Mouse (Mus musculus) cerebellum, adult (tissue): Measurements from ENCODE around the gene Ube2e3.
A peak's percentile ranks its signal among the peaks of the same experiment; 100 is the strongest.

ENCODE experiments used
- ATAC-seq: cut with Nextera tagmentation; 2 replicates; pipeline ENCODE4 v1.9.2; 2017; ENCODE audit warnings: mild to moderate bottlenecking, moderate library complexity, mixed read lengths; ENCODE audit not compliant: insufficient number of reproducible peaks, low FRiP score, low TSS enrichment

Gene Ube2e3

GRCm38 (mm10) chr2:78882068-78882467, 14.1 kb downstream of the Ube2e3 start:
- no peak for ATAC-seq

DNA sequence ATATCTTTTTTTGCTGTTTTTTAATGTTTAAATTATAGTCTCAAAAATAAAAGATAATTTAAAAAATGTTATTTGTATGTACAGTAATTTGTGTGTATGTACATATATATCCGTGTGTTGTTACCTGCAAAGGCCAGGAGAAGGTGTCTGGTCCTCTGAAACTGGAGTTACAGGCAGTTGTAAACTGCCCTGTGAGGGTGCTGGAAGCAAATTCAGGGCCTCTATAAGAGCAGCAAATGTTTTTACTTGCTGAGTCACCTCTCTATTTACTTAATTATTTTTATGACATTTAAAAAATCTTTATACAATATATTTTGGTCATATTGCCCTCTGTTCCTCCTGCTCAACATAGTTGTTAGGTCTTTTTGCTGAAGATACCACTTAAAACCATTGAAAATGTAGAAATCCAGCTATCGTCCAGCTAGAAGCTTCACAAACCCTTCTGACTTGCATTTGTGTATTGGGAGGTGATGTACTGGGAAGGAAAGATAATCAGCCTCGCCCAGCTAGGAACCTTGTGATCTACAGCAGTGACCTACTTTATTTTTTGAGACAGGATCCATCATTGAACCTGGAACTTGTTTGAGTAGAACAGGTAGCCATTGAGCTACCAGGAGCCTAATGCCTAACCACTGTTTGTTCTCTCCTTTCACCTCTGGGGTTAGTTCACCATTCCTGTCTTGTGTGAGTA, 15.0 kb downstream of the Ube2e3 start:
- ATAC-seq = 0 out of 2 replicates have a peak, but pooled peaks have one; percentile 28

GRCm38 (mm10) chr2:78886446-78886845, 18.5 kb downstream of the Ube2e3 start:
- no peak for ATAC-seq

DNA sequence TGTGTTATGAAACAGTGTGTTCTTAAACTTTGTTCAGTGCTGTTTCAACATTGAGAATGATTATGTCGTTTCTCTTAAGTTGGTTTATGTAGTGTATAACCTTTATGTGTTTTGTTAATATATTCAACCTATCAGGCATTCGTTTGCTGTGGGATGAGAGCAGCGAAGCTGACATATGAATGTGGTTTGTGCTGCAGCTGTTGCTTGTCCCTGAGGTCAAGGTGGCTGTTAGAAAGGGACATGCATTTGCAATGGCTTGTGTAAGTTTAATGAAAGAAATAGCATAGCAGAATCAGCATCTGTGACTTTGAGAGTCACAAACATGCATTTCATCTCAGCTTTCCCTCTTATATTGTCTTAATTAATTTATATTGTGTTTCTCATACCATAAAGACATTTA, 20.3 kb downstream of the Ube2e3 start:
- ATAC-seq = no peak

GRCm38 (mm10) chr2:78895216-78895615, 27.3 kb downstream of the Ube2e3 start:
- ATAC-seq = peak; percentile 68; the same call in 1 of the 2 replicates

DNA sequence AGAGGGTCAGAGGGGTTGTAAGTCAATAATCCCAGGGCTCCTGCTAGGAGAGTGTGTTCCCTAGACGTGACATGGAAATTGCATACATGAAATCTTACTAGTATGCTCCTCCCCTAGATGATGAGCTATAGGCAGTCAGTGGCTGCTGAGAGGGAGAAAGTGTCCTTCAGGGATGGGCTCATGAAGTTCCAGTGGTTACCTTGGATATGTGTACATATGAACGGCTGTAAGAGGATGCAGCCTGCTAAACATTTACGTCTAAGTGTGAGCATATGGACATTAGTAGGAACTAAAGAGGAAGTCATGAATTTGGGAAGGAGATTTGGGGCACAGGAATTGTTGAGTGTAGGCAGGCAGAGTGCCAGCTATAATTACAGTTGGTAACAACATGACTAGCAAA, 38.0 kb downstream of the Ube2e3 start:
- ATAC-seq = 0 out of 2 replicates have a peak, but pooled peaks have one; percentile 31

DNA sequence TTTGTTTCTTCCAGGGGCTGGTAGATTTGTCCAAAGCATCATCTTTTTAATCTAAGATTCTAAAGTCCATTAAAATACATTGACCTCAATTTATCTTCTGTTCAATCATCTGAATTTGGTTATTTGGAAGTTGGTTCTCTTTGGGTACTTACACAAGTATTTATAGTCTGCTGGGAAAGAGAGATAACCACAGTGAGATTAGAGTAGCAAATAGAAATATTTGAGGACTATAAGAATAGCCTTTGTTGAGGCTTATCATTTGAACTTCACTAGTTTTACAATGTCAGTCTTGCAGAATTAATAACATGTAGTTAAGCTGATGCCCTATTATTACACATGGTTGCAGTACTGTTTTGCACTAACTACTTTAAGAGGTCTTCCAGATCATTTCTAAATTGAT, 43.6 kb downstream of the Ube2e3 start:
- ATAC-seq = no peak

DNA sequence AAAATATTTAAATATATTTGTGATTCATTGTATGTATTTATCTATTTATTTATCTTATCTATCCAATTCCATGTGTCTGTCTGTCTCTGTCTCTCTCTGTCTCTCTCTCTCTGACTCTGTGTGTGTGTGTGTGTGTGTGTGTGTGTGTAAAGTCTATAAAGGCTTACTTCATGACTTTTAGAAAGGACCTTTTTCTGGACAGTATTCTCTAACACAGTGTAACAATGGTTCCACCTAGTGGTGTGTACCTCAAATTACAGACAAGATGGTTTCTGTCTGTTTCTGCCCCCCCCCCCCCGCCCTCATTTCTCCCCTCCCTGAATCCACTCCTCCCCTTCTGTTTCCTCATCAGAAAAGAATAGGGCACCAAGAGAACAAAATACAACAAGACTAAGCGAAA, 46.9 kb downstream of the Ube2e3 start:
- ATAC-seq = peak; percentile 36; the same call in 1 of the 2 replicates

GRCm38 (mm10) chr2:78922980-78923674, 55.2 kb downstream of the Ube2e3 start:
- no peak for ATAC-seq

DNA sequence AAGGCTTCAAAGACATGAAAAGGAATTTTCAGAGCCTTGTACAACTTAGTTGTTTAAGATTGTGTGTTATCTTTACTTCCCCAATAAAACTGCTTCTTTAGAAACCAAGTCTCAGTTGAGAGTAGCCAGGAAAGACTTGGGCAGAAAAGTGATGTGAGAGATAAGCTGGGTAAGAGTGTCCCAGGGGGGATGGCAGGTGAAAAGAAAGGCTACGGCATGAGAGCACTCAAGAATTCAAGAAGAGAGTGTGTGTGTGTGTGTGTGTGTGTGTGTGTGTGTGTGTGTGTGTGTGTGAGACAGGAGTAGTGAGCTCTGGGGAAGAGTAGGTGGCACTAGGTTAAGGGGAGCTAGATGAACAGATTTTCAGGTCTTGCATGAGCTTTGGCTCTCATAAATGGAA, 57.9 kb downstream of the Ube2e3 start:
- ATAC-seq = no peak

DNA sequence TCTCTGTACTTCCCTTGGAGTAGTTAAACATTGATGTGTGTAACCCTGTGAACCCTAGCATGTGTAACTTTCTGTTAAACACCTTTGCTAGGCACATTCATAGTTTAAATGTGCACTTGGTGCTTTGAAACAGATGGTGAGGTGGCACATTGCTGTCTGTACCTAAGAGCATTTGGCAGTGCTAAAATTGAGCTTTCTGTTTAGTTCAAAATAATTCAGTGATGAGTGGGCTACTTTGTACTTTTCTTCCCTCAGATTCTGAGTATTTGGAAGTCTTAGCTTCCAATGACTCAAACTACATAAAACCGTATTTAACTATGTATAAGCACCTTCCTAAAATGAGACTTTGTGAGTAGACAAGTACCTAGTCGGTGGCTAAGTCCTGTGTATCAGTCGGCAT, 59.7 kb downstream of the Ube2e3 start:
- no peak for ATAC-seq

DNA sequence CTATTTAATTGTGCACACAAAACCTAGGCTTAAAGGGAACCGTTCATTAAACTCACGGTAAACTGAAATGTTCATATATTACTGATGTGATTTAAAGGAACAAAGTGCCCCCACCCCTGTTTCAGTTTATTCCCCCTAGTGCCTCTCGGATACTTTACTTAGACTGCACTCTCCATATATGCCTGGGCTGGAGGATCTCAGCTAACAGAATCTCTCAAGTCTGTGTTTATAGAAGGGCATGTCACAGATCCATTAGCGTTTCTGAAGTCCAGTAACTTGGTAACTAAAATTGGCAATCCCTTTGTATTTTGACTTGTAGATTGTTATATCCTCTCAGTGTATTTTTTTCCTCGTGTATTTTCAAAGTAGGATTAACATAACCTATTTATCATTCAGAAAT, 60.2 kb downstream of the Ube2e3 start:
- ATAC-seq = no peak

GRCm38 (mm10) chr2:78931358-78931757, 63.4 kb downstream of the Ube2e3 start:
- no peak for ATAC-seq

- no peak; the same call in 1 of the 2 replicates for ATAC-seq
Measured at GRCm38 (mm10) chr2:78959451-78959850, 91.5 kb downstream of the Ube2e3 start.

DNA sequence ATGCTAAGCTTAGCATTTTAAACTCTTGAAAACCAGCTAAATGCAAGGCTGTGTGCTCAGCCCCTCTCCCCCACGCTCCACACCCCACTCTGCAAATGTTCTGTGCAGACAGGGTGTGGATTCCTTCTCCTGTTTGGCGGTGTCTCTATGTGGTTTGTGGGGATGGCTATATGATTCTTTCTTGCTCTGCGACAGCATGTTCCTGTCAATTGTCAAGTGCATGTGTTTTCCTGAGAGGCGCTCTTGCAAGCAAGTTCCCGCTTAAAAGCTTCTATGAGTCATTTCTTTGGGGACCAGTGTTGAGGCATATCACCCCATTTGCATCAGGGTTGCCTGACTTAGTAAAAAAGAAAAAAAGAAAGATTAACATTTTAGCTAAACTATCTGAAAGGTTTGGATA, 92.4 kb downstream of the Ube2e3 start:
- ATAC-seq = no peak

DNA sequence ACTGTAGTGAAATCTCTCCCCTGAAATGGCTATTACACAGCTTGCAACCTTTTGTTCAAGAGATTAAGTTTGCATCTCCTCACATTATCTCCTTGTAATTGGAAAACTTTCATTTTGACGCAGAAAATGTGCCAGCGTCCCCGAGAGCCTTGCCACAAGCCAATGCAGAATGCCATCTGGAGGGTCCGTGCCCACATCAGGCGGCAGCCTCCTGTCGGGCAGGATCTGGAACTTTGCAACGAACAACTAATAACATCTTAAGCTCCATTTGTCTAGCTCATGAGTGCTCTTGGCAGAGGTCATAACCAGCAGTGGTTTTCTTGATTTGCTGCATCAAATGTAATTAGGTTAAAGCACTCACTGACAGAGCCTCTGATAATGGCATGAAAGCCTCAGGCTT, 93.1 kb downstream of the Ube2e3 start:
- ATAC-seq = no peak

GRCm38 (mm10) chr2:78961580-78961979, 93.7 kb downstream of the Ube2e3 start:
- no peak for ATAC-seq

GRCm38 (mm10) chr2:78964995-78965394, 97.1 kb downstream of the Ube2e3 start:
- ATAC-seq = no peak

- no peak for ATAC-seq
Measured at GRCm38 (mm10) chr2:78965396-78965795, 97.5 kb downstream of the Ube2e3 start.

DNA sequence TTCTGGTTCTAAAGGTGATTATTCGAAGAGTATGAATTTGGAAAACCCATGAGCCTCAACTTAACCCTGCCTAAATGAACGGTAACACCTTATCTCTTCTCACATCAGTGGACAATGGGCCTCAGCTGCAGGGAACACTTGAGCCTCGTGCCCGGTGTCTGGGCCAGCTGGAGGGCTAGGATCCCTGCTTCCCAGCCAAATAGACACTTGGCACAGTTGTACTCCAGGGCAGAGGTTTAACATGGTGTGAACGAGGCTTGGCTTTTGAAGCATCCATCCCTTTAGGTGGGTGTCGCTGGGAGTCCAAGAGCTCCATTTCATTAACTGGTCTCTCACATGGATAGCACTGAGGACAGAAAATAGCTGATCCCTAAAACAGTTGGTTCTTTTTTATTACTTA, 102.2 kb downstream of the Ube2e3 start:
- no peak for ATAC-seq
